Mouse (Mus musculus): ENCODE measurements at regions not wholly inside any gene's neighbourhood (a gene's known extent, or its start where the extent isn't known, plus 50 kb on each side); places are given as distances from the start of the nearest gene placed in this dataset.
A peak's percentile ranks its signal among the peaks of the same experiment; 100 is the strongest.

GRCm38 (mm10) chr6:52105031-52105593 is 53.0 kb downstream of the Hoxa1 start:
- DNase-seq (ENCODE audit: low spot score in 2 of 2): no peak

GRCm38 (mm10) chr6:52104141-52104540 is 54.0 kb downstream of the Hoxa1 start:
- no peak for DNase-seq (ENCODE audit: low spot score in 2 of 2)

- no peak for DNase-seq (ENCODE audit: low spot score in 2 of 2)
Observed at GRCm38 (mm10) chr6:52103661-52104060, 54.5 kb downstream of the Hoxa1 start.

GRCm38 (mm10) chr6:52102699-52103098 is 55.4 kb downstream of the Hoxa1 start:
- no peak for DNase-seq (ENCODE audit: low spot score in 2 of 2)

- peak in 1 of 2 experiments; percentile 7 for DNase-seq (ENCODE audit: low spot score in 2 of 2)
Observed at GRCm38 (mm10) chr6:52102179-52102578, 55.9 kb downstream of the Hoxa1 start.

- no peak for DNase-seq (ENCODE audit: low spot score in 2 of 2)
Observed at GRCm38 (mm10) chr6:52101209-52101608, 56.9 kb downstream of the Hoxa1 start.

- no peak for DNase-seq (ENCODE audit: low spot score in 2 of 2)
Observed at GRCm38 (mm10) chr6:52098851-52099250, 59.3 kb downstream of the Hoxa1 start.

- DNase-seq (ENCODE audit: low spot score in 2 of 2): no peak
Observed at GRCm38 (mm10) chr6:52095575-52095974, 62.5 kb downstream of the Hoxa1 start.

GRCm38 (mm10) chr6:52091445-52091844 is 66.7 kb downstream of the Hoxa1 start:
- DNase-seq (ENCODE audit: low spot score in 2 of 2): no peak

- DNase-seq (ENCODE audit: low spot score in 2 of 2): peak; percentile 14 to 22
Observed at GRCm38 (mm10) chr6:52085932-52086643, 72.0 kb downstream of the Hoxa1 start.

- no peak for DNase-seq (ENCODE audit: low spot score in 2 of 2)
Observed at GRCm38 (mm10) chr6:52084622-52085021, 72.3 kb upstream of the Skap2 start.

- no peak for DNase-seq (ENCODE audit: low spot score in 2 of 2)
Observed at GRCm38 (mm10) chr6:52079501-52079900, 67.2 kb upstream of the Skap2 start.

GRCm38 (mm10) chr6:52078530-52079340 is 66.4 kb upstream of the Skap2 start:
- DNase-seq (ENCODE audit: low spot score in 2 of 2): no peak

GRCm38 (mm10) chr6:52076179-52076932 is 64.0 kb upstream of the Skap2 start:
- DNase-seq (ENCODE audit: low spot score in 2 of 2): no peak

- DNase-seq (ENCODE audit: low spot score in 2 of 2): no peak
Observed at GRCm38 (mm10) chr6:52074904-52075303, 62.6 kb upstream of the Skap2 start.

GRCm38 (mm10) chr6:52067151-52067550 is 54.8 kb upstream of the Skap2 start:
- DNase-seq (ENCODE audit: low spot score in 2 of 2): no peak

GRCm38 (mm10) chr6:52065652-52066051 is 53.3 kb upstream of the Skap2 start:
- DNase-seq (ENCODE audit: low spot score in 2 of 2): no peak

GRCm38 (mm10) chr6:52064176-52065015 is 52.0 kb upstream of the Skap2 start:
- no peak for DNase-seq (ENCODE audit: low spot score in 2 of 2)

Measured in adrenal gland, adult 18-20 months (tissue).